Mouse (Mus musculus) 3134 (cell line): ENCODE data around the gene B3galt4.

Experiments used
- DNase-seq: peaks from one replicate; pipeline ENCODE4 v3.0.0-alpha.2; 2011; ENCODE audit warnings: low spot score; ENCODE audit not compliant: insufficient read length; ENCODE audit errors: extremely low read depth

Gene B3galt4

GRCm38 (mm10) chr17:33947430-33948089 is 3.7 kb downstream of the B3galt4 start:
- DNase-seq: no peak

GRCm38 (mm10) chr17:33943454-33943853 is 7.8 kb downstream of the B3galt4 start:
- no peak for DNase-seq

GRCm38 (mm10) chr17:33941381-33941780 is 9.9 kb downstream of the B3galt4 start:
- DNase-seq: no peak

- peak; percentile 60 for DNase-seq
These were observed 10.3 kb downstream of the B3galt4 start for GRCm38 (mm10) chr17:33940981-33941380.

- DNase-seq: peak; percentile 80
These were observed 11.0 kb downstream of the B3galt4 start, which contains the start of the genes Pfdn6 and Wdr46 for GRCm38 (mm10) chr17:33940206-33940805. TSS of gene Pfdn6 (minus strand) at chr17:33940343. TSS of gene Wdr46 (plus strand) at chr17:33940660.

GRCm38 (mm10) chr17:33938783-33939182 is 12.5 kb downstream of the B3galt4 start:
- DNase-seq: no peak

GRCm38 (mm10) chr17:33936993-33937392 is 14.3 kb downstream of the B3galt4 start:
- no peak for DNase-seq

- DNase-seq: no peak
These were observed 15.7 kb downstream of the B3galt4 start for GRCm38 (mm10) chr17:33935422-33936055.

- DNase-seq: no peak
These were observed 18.3 kb downstream of the B3galt4 start for GRCm38 (mm10) chr17:33932970-33933369.

- DNase-seq: no peak
These were observed 18.8 kb downstream of the B3galt4 start for GRCm38 (mm10) chr17:33932448-33932847.

GRCm38 (mm10) chr17:33931947-33932346 is 19.3 kb downstream of the B3galt4 start:
- no peak for DNase-seq

GRCm38 (mm10) chr17:33931159-33931866 is 20.0 kb downstream of the B3galt4 start:
- DNase-seq: no peak

GRCm38 (mm10) chr17:33930280-33931158 is 20.8 kb downstream of the B3galt4 start:
- peak; percentile 65 for DNase-seq

GRCm38 (mm10) chr17:33929371-33930279 is 21.7 kb downstream of the B3galt4 start, which contains the start of gene Rgl2:
TSS of gene Rgl2 (plus strand) at chr17:33929543.
- peak; percentile 92 for DNase-seq

GRCm38 (mm10) chr17:33928251-33928947 is 22.9 kb downstream of the B3galt4 start:
- no peak for DNase-seq

- no peak for DNase-seq
These were observed 24.9 kb downstream of the B3galt4 start for GRCm38 (mm10) chr17:33926207-33926932.

- DNase-seq: no peak
These were observed 25.7 kb downstream of the B3galt4 start for GRCm38 (mm10) chr17:33925406-33926116.
